Mouse (Mus musculus): ENCODE measurements at regions not wholly inside any gene's neighbourhood (a gene's known extent, or its start where the extent isn't known, plus 50 kb on each side); places are given as distances from the start of the nearest gene placed in this dataset.

GRCm38 (mm10) chrX:99335886-99336589 is 135.0 kb downstream of the Pja1 start:
- TF ChIP-seq CTCF (IDR thresholded peaks at IDR 0.05; ENCODE audit: low read depth) (no peak), EP300 (optimal IDR thresholded peaks at IDR 0.05) (no peak)
